Mouse (Mus musculus): ENCODE data around the gene Patj.
"Not testable (repeated sequence)": the region's sequence is repeated elsewhere in the genome, so short reads cannot be mapped to it uniquely, and the experiment has no call there.

The Patj gene

GRCm38 (mm10) chr4:98614395-98614794 is 218.8 kb downstream of the Patj start:
- H3K27me3 ChIP-seq (ENCODE audit: insufficient read depth, low read length), result no peaks in the 10 kb centered on the region
- no peaks in the 10 kb centered on the region for H3K4me1 ChIP-seq (replicated peaks; ENCODE audit: low read depth, low read length)
- TF ChIP-seq NANOG (IDR thresholded peaks at IDR 0.05; ENCODE audit: borderline replicate concordance, low read length) (no peak), POU5F1 (IDR thresholded peaks at IDR 0.05; ENCODE audit: borderline replicate concordance, low read length) (no peak), CTCF (conservative IDR thresholded peaks at IDR 0.05; ENCODE audit: low read length) (no peak)
- no peak overlapping the region for H3K4me3 ChIP-seq (replicated peaks; ENCODE audit: low read length)
- no peaks in the 10 kb centered on the region for H3K36me3 ChIP-seq (ENCODE audit: insufficient read depth, low read length)
- H3K9me3 ChIP-seq (ENCODE audit: low read length), result no peaks in the 10 kb centered on the region

DNA sequence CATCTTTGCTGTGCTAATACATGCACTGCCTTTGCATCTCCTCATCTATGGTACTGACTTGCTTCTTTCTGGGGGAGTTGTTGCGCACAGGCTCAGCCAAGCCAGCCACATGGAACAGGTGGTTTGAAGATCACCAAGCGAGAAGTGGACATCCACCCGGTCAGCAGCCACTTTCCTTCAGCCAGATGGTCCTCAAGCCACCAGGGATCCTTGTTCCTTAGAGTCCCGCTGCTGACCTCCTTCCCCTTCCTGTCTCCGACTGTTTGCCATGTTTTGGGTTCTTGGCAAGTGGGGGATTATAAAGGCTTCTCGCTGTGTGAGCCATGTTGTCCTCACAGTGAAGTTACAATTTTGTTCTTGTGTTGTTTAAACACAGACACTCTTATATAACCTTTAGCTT is 223.6 kb downstream of the Patj start:
- Histone ChIP-seq H3K4me1 (replicated peaks; ENCODE audit: low read depth, low read length) (no peaks in the 10 kb centered on the region), H3K9me3 (ENCODE audit: low read length) (no peaks in the 10 kb centered on the region), H3K36me3 (ENCODE audit: insufficient read depth, low read length) (no peaks in the 10 kb centered on the region), H3K27me3 (ENCODE audit: insufficient read depth, low read length) (no peaks in the 10 kb centered on the region), H3K4me3 (replicated peaks; ENCODE audit: low read length) (no peak overlapping the region)
- TF ChIP-seq CTCF (conservative IDR thresholded peaks at IDR 0.05; ENCODE audit: low read length), result no peak
- TF ChIP-seq POU5F1 (IDR thresholded peaks at IDR 0.05; ENCODE audit: borderline replicate concordance, low read length), result no peak
- TF ChIP-seq NANOG (IDR thresholded peaks at IDR 0.05; ENCODE audit: borderline replicate concordance, low read length), result no peak

DNA sequence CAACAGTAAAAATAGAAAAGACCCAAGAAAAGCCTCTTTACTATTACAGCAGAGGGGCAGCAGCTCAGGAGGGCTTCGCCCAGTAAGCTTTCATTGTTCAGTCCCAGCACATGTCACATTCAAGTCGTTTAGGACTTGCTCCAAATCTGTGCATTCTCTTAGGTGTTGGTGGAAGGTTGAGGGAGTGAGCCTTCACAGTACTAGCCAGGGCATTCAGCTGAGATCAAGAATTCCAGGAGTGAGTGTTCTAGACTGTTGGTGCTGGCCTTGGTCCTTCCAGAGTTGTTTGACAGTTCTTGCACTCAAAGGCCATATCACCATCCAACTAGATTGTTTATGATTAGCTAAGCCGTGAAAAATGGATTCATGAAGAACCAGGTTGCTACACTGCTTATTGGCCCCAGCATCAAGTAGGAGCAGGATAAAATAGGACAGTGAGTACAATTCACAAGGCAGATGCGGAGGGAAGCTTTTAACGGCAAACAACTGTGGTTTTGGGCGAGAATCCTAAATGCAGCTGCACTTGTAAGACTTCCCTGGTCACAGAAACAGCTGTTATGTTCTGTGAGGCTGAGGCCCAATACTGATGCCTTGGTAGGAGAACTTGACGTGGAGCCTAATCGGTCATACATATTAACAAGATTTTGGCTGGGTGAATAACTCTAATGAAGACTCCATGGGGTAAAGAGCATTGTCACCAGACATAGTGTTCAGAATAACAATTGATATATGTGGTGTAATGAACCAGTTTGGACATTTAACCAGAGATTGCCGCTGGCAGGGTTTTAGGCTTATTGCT is 225.6 kb downstream of the Patj start:
- Histone ChIP-seq H3K9me3 (ENCODE audit: low read length) (no peaks in the 10 kb centered on the region), H3K36me3 (ENCODE audit: insufficient read depth, low read length) (no peaks in the 10 kb centered on the region), H3K4me3 (replicated peaks; ENCODE audit: low read length) (no peak overlapping the region), H3K27me3 (ENCODE audit: insufficient read depth, low read length) (no peaks in the 10 kb centered on the region), H3K4me1 (replicated peaks; ENCODE audit: low read depth, low read length) (no peaks in the 10 kb centered on the region)
- TF ChIP-seq POU5F1 (IDR thresholded peaks at IDR 0.05; ENCODE audit: borderline replicate concordance, low read length) (no peak), NANOG (IDR thresholded peaks at IDR 0.05; ENCODE audit: borderline replicate concordance, low read length) (no peak), CTCF (conservative IDR thresholded peaks at IDR 0.05; ENCODE audit: low read length) (no peak)

DNA sequence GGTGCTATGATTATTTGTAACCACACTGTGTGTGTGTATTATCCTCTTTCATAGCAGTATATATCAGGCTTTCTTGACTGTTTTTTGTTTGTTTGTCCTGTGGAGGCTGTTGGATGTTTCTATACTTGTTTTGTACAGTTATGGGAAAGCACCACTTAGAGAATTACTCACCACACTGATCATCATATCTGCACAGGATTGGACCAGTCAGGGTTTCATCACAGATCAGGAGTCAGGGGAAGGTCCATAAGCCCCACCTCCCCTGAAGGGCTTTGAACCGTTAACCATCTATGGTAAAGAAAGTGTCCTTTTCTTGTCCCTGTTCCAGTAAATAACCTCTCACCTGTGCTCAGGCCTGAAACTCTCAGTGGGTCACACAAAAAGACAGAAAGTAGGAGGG is 226.6 kb downstream of the Patj start:
- Histone ChIP-seq H3K27me3 (ENCODE audit: insufficient read depth, low read length) (no peaks in the 10 kb centered on the region), H3K36me3 (ENCODE audit: insufficient read depth, low read length) (no peaks in the 10 kb centered on the region), H3K9me3 (ENCODE audit: low read length) (no peaks in the 10 kb centered on the region), H3K4me1 (replicated peaks; ENCODE audit: low read depth, low read length) (no peaks in the 10 kb centered on the region), H3K4me3 (replicated peaks; ENCODE audit: low read length) (no peak overlapping the region)
- TF ChIP-seq CTCF (conservative IDR thresholded peaks at IDR 0.05; ENCODE audit: low read length) (no peak), NANOG (IDR thresholded peaks at IDR 0.05; ENCODE audit: borderline replicate concordance, low read length) (no peak), POU5F1 (IDR thresholded peaks at IDR 0.05; ENCODE audit: borderline replicate concordance, low read length) (no peak)

- Histone ChIP-seq H3K4me3 (replicated peaks; ENCODE audit: low read length) (no peak overlapping the region), H3K9me3 (ENCODE audit: low read length) (no peaks in the 10 kb centered on the region), H3K27me3 (ENCODE audit: insufficient read depth, low read length) (no peaks in the 10 kb centered on the region), H3K36me3 (ENCODE audit: insufficient read depth, low read length) (no peaks in the 10 kb centered on the region), H3K4me1 (replicated peaks; ENCODE audit: low read depth, low read length) (no peaks in the 10 kb centered on the region)
- TF ChIP-seq POU5F1 (IDR thresholded peaks at IDR 0.05; ENCODE audit: borderline replicate concordance, low read length), result no peak
Measured at GRCm38 (mm10) chr4:98622996-98623673, 227.6 kb downstream of the Patj start.

- TF ChIP-seq POU5F1 (IDR thresholded peaks at IDR 0.05; ENCODE audit: borderline replicate concordance, low read length) (no peak), NANOG (IDR thresholded peaks at IDR 0.05; ENCODE audit: borderline replicate concordance, low read length) (no peak), CTCF (conservative IDR thresholded peaks at IDR 0.05; ENCODE audit: low read length) (no peak)
- H3K36me3 ChIP-seq (ENCODE audit: insufficient read depth, low read length), result no peaks in the 10 kb centered on the region
- H3K4me1 ChIP-seq (replicated peaks; ENCODE audit: low read depth, low read length), result no peaks in the 10 kb centered on the region
- H3K4me3 ChIP-seq (replicated peaks; ENCODE audit: low read length), result no peak overlapping the region
- no peaks in the 10 kb centered on the region for H3K27me3 ChIP-seq (ENCODE audit: insufficient read depth, low read length)
- no peaks in the 10 kb centered on the region for H3K9me3 ChIP-seq (ENCODE audit: low read length)
Measured at GRCm38 (mm10) chr4:98628286-98628685, 232.7 kb downstream of the Patj start.

DNA sequence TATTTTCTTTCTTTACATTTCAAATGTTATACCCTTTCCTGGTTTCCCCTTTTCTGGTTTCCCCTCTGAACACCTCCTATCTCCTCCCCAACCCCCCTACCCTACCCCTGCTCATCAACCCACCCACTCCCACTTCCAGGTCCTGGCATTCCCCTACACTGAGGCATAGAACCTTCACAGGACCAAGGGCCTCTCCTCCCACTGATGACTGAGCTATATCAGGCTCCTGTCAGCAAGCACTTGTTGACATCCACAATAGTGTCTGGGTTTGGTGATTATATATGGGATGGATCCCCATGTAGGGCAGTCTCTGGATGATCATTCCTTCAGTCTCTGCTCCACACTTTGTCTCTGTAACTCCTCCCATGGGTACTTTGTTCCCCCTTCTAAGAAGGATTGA is 233.6 kb downstream of the Patj start:
- not testable (repeated sequence) for H3K4me1 ChIP-seq (replicated peaks; ENCODE audit: low read depth, low read length); H3K4me3 ChIP-seq (replicated peaks; ENCODE audit: low read length); H3K36me3 ChIP-seq (ENCODE audit: insufficient read depth, low read length); H3K9me3 ChIP-seq (ENCODE audit: low read length); H3K27me3 ChIP-seq (ENCODE audit: insufficient read depth, low read length)

DNA sequence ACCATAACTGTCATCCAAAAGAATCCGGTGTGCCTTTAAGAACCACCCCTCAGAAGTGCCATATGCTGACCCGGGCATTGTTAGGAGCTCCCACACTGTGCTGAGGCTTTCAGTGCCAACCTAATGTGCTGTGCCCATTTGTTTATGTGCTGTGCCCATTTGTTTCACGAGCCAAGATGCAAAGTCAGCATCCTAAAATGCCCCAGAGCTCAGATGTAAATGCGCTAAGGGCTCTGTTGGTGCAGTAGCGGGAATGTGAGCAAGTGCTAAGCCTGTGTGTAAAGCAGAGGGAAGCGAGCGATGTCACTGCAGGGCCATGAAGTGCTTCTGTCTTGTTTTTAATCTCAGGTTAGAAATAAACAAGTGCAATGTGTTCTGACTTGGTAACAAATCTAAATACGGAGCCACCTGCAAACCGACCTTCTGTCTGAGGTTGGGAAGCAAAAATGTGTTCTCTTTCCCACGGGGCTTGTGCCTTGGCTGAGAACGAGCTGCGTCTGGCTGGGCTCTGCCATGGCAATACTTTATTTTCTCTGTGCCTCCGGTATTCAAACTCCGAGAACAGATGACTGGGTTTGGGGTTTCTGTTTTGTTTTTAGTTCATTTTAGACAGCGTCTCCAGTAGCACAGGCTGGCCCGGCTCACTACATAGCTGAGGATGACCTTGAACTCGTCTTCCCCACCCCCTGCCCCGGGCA is 239.7 kb downstream of the Patj start:
- H3K27me3 ChIP-seq (ENCODE audit: insufficient read depth, low read length), result no peaks in the 10 kb centered on the region
- no peak for TF ChIP-seq CTCF (conservative IDR thresholded peaks at IDR 0.05; ENCODE audit: low read length)
- no peak for TF ChIP-seq NANOG (IDR thresholded peaks at IDR 0.05; ENCODE audit: borderline replicate concordance, low read length)
- no peak for TF ChIP-seq POU5F1 (IDR thresholded peaks at IDR 0.05; ENCODE audit: borderline replicate concordance, low read length)
- H3K4me3 ChIP-seq (replicated peaks; ENCODE audit: low read length), result no peak overlapping the region
- H3K9me3 ChIP-seq (ENCODE audit: low read length), result peaks cover 9% of the 10 kb centered on the region; the same call in 1 of the 2 replicates
- no peaks in the 10 kb centered on the region for H3K4me1 ChIP-seq (replicated peaks; ENCODE audit: low read depth, low read length)
- H3K36me3 ChIP-seq (ENCODE audit: insufficient read depth, low read length), result no peaks in the 10 kb centered on the region

Measured in E14TG2a.4 (cell line).